12 mouse cellular contexts compared by ENCODE assay signal in the genomic region with DNA sequence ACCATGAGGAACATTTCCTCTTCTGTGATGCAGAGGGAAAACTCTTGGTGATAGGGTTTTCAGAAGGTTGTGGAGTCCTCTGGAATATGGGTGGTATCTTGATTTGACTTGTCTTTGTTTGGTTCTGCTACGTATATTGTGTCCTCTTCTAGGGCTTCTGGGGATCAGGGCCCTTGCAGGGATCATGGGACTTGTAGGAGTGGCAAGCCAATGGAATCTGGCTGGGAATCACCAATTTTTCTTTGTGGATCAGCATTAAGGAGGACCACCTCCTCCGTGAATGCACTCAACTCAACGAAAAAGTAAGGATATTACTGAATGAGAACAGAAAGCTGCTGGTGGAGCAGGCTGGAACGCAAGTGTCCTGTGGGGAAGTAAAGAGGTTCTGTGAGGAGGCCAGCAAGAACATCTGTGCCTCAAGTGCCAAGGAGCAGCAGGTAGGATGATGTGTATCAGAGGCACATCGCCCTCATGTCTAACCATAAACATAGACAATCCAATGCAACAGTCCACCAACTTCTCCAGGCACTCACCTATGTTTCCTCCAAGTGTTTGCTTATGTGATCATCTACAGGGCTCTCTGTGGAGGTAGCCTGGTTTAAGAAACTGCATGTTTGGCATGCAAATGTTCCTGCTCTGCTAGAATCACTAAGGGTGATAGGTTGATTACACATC. TPM values are rescaled to one million over a fixed set of nuclear protein-coding genes. Genes with fewer than 3 reads are reported as not detected.
"Had no signal": no experiment of that assay in that cellular context is flagged by ENCODE, and none has a peak within 500 bp of the region (broad histone marks: within the 10 kb centered on the region; RNA-seq: fewer than 3 reads in every experiment).

No protein-coding gene starts in this region.

RNA-seq across cellular contexts. Expression of gene Gm3159, which starts 2.9 kb away (rescaled TPM):
- total RNA-seq: left cerebral cortex, adult 8-10 months; left cerebral cortex, postnatal 10 days; left cerebral cortex, postnatal 14 days; left cerebral cortex, postnatal 25 days; left cerebral cortex, postnatal 36 days; left cerebral cortex, postnatal 4 days; liver, adult 2 months; megakaryocyte progenitor cell, adult 5-6 weeks; megakaryocyte, adult 5-6 weeks; megakaryocyte-erythroid progenitor cell, adult 5-6 weeks; midbrain, postnatal 0 days; monocyte, adult 5-6 weeks had no signal

RNA-seq across cellular contexts. Expression of gene Gm3164, which starts 15.0 kb away (rescaled TPM):
- total RNA-seq: left cerebral cortex, postnatal 36 days; liver, adult 2 months; megakaryocyte progenitor cell, adult 5-6 weeks; megakaryocyte, adult 5-6 weeks; megakaryocyte-erythroid progenitor cell, adult 5-6 weeks; monocyte, adult 5-6 weeks had no signal

RNA-seq across cellular contexts. Expression of gene Gm3173, which starts 30.5 kb away (rescaled TPM):
- total RNA-seq: left cerebral cortex, adult 8-10 months; left cerebral cortex, postnatal 14 days; left cerebral cortex, postnatal 25 days; left cerebral cortex, postnatal 36 days; liver, adult 2 months; megakaryocyte, adult 5-6 weeks; megakaryocyte-erythroid progenitor cell, adult 5-6 weeks; monocyte, adult 5-6 weeks had no signal
